Mouse (Mus musculus) cerebellum, adult 8-10 months (tissue): ENCODE measurements around the gene Klf15.

Source experiments
- DNase-seq: peaks from one replicate; pipeline ENCODE4 v3.0.0; 2022

Gene Klf15

GRCm38 (mm10) chr6:90462181-90462706 lies at the start of gene Klf15:
Gene Klf15 (plus strand): TSS chr6:90462576.
- peak; percentile 81 for DNase-seq

- peak; percentile 72 for DNase-seq
Measured at GRCm38 (mm10) chr6:90422565-90422964, 39.8 kb upstream of the Klf15 start.

GRCm38 (mm10) chr6:90425361-90425760 lies 37.0 kb upstream of the Klf15 start:
- DNase-seq, result no peak

GRCm38 (mm10) chr6:90426003-90426402 lies 36.4 kb upstream of the Klf15 start:
- no peak for DNase-seq

GRCm38 (mm10) chr6:90428380-90428974 lies 33.9 kb upstream of the Klf15 start, which contains the start of gene Cfap100:
Gene Cfap100 (minus strand): TSS chr6:90428797.
- DNase-seq, result peak; percentile 70

GRCm38 (mm10) chr6:90429911-90430310 lies 32.5 kb upstream of the Klf15 start:
- no peak for DNase-seq

- DNase-seq, result no peak
Measured at GRCm38 (mm10) chr6:90431487-90431886, 30.9 kb upstream of the Klf15 start.

- no peak for DNase-seq
Measured at GRCm38 (mm10) chr6:90434687-90435086, 27.7 kb upstream of the Klf15 start.

GRCm38 (mm10) chr6:90435195-90435618 lies 27.2 kb upstream of the Klf15 start:
- DNase-seq, result peak; percentile 83

- no peak for DNase-seq
Measured at GRCm38 (mm10) chr6:90436192-90436907, 26.0 kb upstream of the Klf15 start.

- DNase-seq, result no peak
Measured at GRCm38 (mm10) chr6:90437041-90437440, 25.3 kb upstream of the Klf15 start.

GRCm38 (mm10) chr6:90446883-90447282 lies 15.5 kb upstream of the Klf15 start:
- DNase-seq, result no peak

GRCm38 (mm10) chr6:90450179-90450578 lies 12.2 kb upstream of the Klf15 start:
- peak; percentile 84 for DNase-seq

- no peak for DNase-seq
Measured at GRCm38 (mm10) chr6:90450697-90451096, 11.7 kb upstream of the Klf15 start.

- no peak for DNase-seq
Measured at GRCm38 (mm10) chr6:90451512-90451911, 10.9 kb upstream of the Klf15 start.

- DNase-seq, result no peak
Measured at GRCm38 (mm10) chr6:90452603-90453002, 9.8 kb upstream of the Klf15 start.

- no peak for DNase-seq
Measured at GRCm38 (mm10) chr6:90453751-90454150, 8.6 kb upstream of the Klf15 start.

- no peak for DNase-seq
Measured at GRCm38 (mm10) chr6:90457421-90457820, 5.0 kb upstream of the Klf15 start.

GRCm38 (mm10) chr6:90461181-90461580 lies 1.2 kb upstream of the Klf15 start:
- no peak for DNase-seq

- DNase-seq, result peak; percentile 32
Measured at GRCm38 (mm10) chr6:90461771-90462170, 605 bp upstream of the Klf15 start.

GRCm38 (mm10) chr6:90462841-90463227 lies 458 bp downstream of the Klf15 start:
- peak; percentile 46 for DNase-seq

GRCm38 (mm10) chr6:90463228-90463862 lies 969 bp downstream of the Klf15 start:
- DNase-seq, result peak; percentile 65

GRCm38 (mm10) chr6:90463890-90464421 lies 1.6 kb downstream of the Klf15 start:
- DNase-seq, result no peak
